Mouse (Mus musculus): ENCODE measurements around the gene Hhat. TPM values are rescaled to one million over a fixed set of nuclear protein-coding genes. Genes with fewer than 3 reads are reported as not detected.
A peak's percentile ranks its signal among the peaks of the same experiment; 100 is the strongest.

Gene Hhat
- total RNA-seq, 2 experiments from 2014 or later: 1.0 to 2.4 TPM

GRCm38 (mm10) chr1:192745240-192746101 is 25.6 kb downstream of the Hhat start:
- ATAC-seq (replicated peaks; ENCODE audit: poor library complexity, severe bottlenecking): peak; percentile 63

GRCm38 (mm10) chr1:192744880-192745239 is 26.2 kb downstream of the Hhat start:
- ATAC-seq (replicated peaks; ENCODE audit: poor library complexity, severe bottlenecking): peak; percentile 51

GRCm38 (mm10) chr1:192742394-192743251 is 28.4 kb downstream of the Hhat start:
- no peak for ATAC-seq (replicated peaks; ENCODE audit: poor library complexity, severe bottlenecking)

GRCm38 (mm10) chr1:192741896-192742295 is 29.1 kb downstream of the Hhat start:
- no peak for ATAC-seq (replicated peaks; ENCODE audit: poor library complexity, severe bottlenecking)

- peak; percentile 15 for ATAC-seq (replicated peaks; ENCODE audit: poor library complexity, severe bottlenecking)
Observed at GRCm38 (mm10) chr1:192736524-192736923, 34.5 kb downstream of the Hhat start.

GRCm38 (mm10) chr1:192736002-192736426 is 35.0 kb downstream of the Hhat start:
- ATAC-seq (replicated peaks; ENCODE audit: poor library complexity, severe bottlenecking): peak; percentile 87

GRCm38 (mm10) chr1:192730517-192730916 is 40.5 kb downstream of the Hhat start:
- ATAC-seq (replicated peaks; ENCODE audit: poor library complexity, severe bottlenecking): no peak

GRCm38 (mm10) chr1:192726996-192727624 is 43.9 kb downstream of the Hhat start:
- peak; percentile 93 for ATAC-seq (replicated peaks; ENCODE audit: poor library complexity, severe bottlenecking)

GRCm38 (mm10) chr1:192722147-192722546 is 48.9 kb downstream of the Hhat start:
- ATAC-seq (replicated peaks; ENCODE audit: poor library complexity, severe bottlenecking): peak; percentile 60

GRCm38 (mm10) chr1:192720156-192720555 is 50.9 kb downstream of the Hhat start:
- ATAC-seq (replicated peaks; ENCODE audit: poor library complexity, severe bottlenecking): no peak

- peak; percentile 81 for ATAC-seq (replicated peaks; ENCODE audit: poor library complexity, severe bottlenecking)
Observed at GRCm38 (mm10) chr1:192711779-192712348, 59.2 kb downstream of the Hhat start.

- ATAC-seq (replicated peaks; ENCODE audit: poor library complexity, severe bottlenecking): no peak
Observed at GRCm38 (mm10) chr1:192700339-192701073, 70.5 kb downstream of the Hhat start.

GRCm38 (mm10) chr1:192699101-192699500 is 71.9 kb downstream of the Hhat start:
- peak; percentile 56; the same call in 1 of the 2 replicates for ATAC-seq (replicated peaks; ENCODE audit: poor library complexity, severe bottlenecking)

GRCm38 (mm10) chr1:192696371-192696863 is 74.6 kb downstream of the Hhat start:
- no peak for ATAC-seq (replicated peaks; ENCODE audit: poor library complexity, severe bottlenecking)

- no peak for ATAC-seq (replicated peaks; ENCODE audit: poor library complexity, severe bottlenecking)
Observed at GRCm38 (mm10) chr1:192693644-192694043, 77.4 kb downstream of the Hhat start.

GRCm38 (mm10) chr1:192692982-192693381 is 78.0 kb downstream of the Hhat start:
- peak; percentile 66 for ATAC-seq (replicated peaks; ENCODE audit: poor library complexity, severe bottlenecking)

GRCm38 (mm10) chr1:192682219-192682951 is 88.6 kb downstream of the Hhat start:
- no peak for ATAC-seq (replicated peaks; ENCODE audit: poor library complexity, severe bottlenecking)

GRCm38 (mm10) chr1:192677236-192677635 is 93.8 kb downstream of the Hhat start:
- no peak for ATAC-seq (replicated peaks; ENCODE audit: poor library complexity, severe bottlenecking)

GRCm38 (mm10) chr1:192663608-192664007 is 107.4 kb downstream of the Hhat start:
- ATAC-seq (replicated peaks; ENCODE audit: poor library complexity, severe bottlenecking): no peak

All from granulocyte monocyte progenitor cell, adult 5-6 weeks (primary cell).